Mouse (Mus musculus) brain, embryonic 18.5 days (tissue): ENCODE results near the gene Urm1.

Source experiments
- DNase-seq: peaks from one replicate; pipeline ENCODE4 v3.0.0-alpha.2; 2012; ENCODE audit warnings: low read depth, low spot score

The Urm1 gene

DNA sequence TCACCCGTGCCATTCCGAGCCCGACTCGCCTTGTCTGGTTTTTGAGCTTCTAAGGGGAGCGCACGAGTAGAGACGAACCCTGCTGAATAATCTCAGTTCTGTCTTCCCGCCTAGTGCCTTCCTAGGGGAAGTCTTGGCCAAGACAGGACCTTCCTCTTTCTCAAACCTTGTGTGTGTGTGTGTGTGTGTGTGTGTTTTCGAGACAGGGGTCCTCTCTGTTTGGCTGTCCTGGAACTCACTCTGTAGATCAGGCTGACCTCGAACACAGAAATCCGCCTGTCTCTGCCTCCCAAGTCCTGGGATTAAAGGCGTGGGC, 7.8 kb downstream of the Urm1 start:
- no peak for DNase-seq

DNA sequence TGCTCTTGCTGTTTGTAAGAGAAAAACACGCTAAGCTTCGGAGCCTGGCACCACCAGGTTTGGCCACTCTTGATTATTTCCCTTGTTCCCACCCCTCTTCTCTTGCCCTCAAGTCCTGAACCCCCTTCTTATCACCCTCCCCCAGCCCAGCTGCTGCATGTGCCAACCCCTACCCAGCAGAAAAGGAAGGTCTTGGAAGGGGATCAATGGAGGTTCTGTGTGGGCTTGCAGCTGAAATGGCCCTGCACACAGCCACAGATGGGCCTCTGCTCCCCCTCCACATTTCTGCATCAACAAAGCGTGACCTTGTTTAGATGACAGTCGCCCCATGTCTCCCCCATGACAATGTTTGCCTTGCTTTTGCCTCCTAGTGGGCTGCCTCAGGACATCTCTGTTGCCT, 11.2 kb downstream of the Urm1 start:
- no peak for DNase-seq

DNA sequence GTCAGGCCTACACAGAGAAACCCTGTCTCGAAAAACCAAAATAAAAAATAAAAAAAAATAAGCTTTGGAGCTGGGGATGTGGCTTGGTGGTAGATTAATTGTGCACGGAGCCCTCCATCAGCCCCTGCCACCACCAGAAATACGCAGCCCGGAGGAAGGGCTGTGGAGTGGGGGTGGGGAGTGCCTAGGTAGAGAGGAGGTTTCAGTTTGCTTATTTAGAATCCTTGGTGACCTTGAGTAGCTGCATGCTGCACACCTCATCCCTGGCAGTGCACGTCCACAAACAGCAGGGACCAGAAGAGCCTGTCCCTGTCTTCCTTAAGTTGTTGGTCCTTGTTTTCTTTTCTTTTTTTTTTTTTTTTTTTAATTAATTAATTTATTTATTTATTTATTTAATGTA, 13.9 kb downstream of the Urm1 start:
- no peak for DNase-seq

DNA sequence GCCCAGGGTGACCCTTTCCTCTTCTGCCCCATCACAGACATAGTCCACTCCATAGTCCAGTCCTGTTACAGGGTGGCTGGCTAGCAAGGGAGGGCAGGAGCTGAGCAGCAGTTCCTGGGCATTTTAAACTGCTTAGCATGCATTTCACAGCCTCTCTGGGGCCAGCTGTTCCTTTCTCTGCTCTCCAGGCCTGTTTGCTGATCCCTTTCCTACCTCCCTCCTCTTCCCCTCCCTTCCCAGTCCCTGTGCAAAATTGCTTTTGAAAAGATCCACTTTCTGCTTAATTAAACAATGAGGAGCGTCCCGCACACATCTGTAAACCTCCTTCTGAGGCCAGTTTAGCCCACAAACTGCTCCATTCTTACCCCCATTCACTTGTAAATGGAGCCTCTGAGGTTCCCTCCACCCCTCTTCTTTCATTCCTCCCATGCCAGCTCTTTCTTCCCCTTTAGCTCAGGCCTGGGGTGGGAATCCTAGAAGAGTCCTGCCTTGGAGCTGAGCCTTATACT, 15.6 kb downstream of the Urm1 start:
- DNase-seq = no peak

GRCm38 (mm10) chr2:29839460-29839859, 19.6 kb downstream of the Urm1 start:
- DNase-seq = no peak

DNA sequence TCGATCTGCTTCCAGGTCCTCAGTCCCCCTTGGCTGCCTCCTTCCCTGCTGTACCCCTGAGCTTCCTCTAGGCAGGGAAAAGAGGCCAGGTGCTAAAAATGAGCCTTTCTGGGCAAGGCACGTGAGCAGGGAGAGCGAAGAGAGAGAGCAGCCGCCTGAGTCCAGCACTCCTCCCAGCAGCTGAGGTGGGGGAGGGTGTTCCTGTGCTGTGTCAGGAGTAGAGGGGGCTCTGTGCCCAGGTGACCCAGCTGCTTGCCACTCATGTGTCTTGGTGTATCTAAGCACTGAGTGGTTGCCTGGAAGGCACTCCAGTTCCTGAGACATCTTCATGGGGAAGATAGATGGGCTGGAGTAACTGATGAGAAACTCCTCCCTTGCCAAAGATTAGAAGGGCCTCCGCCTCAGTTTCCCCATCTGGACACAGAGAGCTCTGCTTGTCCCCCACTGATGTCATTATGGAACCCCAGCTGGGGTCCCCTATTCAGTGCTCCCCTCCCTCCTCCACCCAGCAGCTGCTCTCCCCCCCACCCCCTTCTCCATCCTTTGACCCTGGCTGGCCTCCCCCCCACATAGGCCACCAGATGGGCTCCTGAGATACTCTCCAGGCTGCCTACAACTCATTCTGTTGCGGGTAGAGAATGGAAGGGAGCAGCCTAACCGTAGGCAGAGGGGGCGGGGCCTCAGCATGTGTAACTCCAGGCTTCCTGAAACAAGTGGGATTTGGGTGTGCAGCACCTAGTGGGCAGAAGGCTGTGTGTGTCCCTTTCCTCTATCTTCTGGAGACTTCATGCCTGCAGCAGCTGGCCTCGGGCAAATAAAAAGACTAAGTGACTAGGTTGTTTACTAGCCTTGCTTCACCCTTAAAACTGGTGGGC, 23.6 kb downstream of the Urm1 start:
- DNase-seq = no peak

GRCm38 (mm10) chr2:29844115-29844514, 24.2 kb downstream of the Urm1 start:
- no peak for DNase-seq

DNA sequence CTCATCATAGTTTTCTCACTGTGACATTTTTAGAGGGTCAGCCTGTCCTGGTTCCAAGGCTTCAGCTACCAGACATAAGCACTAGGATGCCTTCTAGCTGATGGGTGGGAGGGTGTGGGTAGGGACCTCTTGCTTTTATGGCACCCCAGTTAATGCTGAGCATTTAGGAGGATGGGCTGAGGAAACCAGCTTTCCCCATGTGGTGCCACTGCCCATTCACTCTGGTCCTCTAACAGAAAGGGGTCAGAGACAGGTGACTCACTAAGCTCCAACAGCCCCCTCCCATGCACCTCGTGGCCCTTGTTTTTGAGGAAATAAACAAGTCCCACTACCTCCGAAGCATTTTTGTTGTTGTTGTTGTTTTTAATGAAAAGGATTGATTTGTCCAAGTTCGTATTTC, 24.8 kb downstream of the Urm1 start:
- DNase-seq = no peak

- DNase-seq = no peak
Observed at GRCm38 (mm10) chr2:29845636-29846035, 25.8 kb downstream of the Urm1 start.

DNA sequence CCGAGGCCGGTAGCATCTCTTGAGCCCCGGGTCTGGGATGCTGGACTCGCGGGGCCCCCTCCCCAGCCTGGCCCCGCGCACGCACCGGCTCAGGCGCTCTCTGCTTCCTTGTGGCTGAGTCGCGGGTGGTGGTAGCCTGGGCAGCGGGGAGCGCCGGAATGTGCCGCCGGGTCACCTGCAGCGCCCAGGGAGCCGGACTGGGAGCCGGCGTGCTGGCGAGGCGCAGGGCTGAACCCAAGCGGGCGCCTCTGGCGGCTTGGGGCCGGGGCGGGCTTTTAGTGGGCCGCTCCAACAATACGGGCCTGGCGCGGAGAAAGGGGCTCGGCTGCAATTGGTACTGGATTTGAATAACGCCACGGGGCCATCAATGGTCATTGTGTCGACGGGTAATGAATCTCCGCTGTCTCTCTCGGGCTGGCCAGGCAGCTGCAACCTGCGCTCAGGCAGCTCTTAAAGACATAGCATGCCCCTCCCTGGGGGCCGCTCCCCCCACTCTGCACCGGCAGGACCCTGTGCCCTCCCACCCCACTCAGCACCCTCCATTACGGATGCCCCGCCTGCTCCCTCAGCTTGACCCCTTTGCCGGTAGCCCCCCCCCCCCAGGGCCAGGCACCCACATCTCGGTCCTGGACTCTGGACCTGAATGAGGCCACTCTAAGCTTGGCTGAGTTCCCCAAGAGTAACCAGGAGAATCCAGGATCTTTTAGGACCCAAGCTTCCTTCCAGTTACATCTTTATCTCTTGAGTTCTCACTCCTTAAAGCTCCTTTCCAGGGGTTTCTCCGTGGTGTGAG, 26.4 kb downstream of the Urm1 start:
- DNase-seq = no peak

DNA sequence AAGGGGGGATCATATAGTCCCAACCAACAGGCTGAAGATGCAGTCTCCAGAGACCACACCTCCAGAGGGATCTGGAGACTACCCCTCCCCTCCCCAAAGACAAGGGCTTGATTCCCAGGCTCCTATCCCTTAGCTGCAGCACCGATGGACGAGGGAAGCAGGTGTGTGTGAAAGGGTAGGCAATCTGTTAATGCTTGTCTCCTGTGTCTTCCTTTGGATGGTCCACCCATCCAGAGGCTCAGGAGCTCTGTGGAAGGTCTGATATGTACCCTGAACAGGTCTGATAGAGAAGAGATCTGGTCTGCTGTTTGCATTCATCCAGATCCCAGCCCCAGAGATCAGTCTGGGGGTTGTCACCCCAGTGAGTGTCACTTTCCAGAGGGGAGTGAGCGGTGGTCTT, 27.0 kb downstream of the Urm1 start:
- DNase-seq = no peak

- DNase-seq = no peak
Observed at GRCm38 (mm10) chr2:29849041-29849440, 29.2 kb downstream of the Urm1 start.

- no peak for DNase-seq
Observed at GRCm38 (mm10) chr2:29849841-29850480, 30.1 kb downstream of the Urm1 start.

GRCm38 (mm10) chr2:29852957-29853485, 33.1 kb downstream of the Urm1 start:
- DNase-seq = no peak

- DNase-seq = no peak
Observed at GRCm38 (mm10) chr2:29853736-29854135, 33.9 kb downstream of the Urm1 start.

GRCm38 (mm10) chr2:29855585-29856210, 35.8 kb downstream of the Urm1 start:
- no peak for DNase-seq

- no peak for DNase-seq
Observed at GRCm38 (mm10) chr2:29856451-29857260, 36.8 kb downstream of the Urm1 start.

DNA sequence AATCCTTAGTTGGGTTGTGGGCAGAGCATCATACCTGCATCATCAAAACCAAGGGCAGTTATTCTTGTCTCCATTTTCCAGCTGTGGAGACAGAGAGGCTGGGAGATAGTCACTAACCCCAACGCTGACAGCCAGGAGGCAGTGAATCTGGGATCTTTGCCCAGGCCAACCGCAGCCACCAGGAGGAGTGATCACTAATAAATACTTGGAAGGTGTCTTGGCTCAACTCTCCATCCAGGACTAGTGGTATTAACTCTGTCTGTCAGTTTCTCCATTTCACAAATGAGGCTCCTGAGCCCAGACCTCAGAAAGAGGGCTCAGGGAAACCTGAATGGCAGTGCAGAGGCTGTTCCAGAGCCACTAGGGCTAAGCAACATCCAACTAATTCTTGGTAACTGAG, 37.5 kb downstream of the Urm1 start:
- DNase-seq = no peak

DNA sequence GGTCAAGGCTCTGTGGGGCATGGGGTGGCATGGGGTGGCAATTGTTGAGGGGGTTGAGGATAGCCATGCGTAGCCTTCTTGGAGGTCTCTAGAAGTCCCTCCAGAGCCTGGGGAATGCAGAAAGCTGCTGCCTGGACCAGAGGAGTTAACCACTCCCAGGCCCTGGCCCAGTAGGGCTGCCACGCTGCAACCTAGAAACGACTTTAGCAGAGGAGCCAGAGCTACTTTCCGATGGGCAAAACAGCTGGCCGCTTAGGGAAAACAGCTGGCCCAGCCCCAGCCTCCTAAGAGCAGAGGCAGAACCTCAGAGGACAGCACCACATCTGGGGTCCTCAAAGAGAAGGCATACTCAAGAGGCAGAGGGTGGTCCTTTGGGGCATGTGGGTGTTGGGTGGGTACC, 38.1 kb downstream of the Urm1 start:
- DNase-seq = no peak

- no peak for DNase-seq
Observed at GRCm38 (mm10) chr2:29858748-29859473, 39.0 kb downstream of the Urm1 start.
